Mouse (Mus musculus): Measurements from ENCODE around the gene Lamp2. TPM values are rescaled to one million over a fixed set of nuclear protein-coding genes. Genes with fewer than 3 reads are reported as not detected.
"Not testable (repeated sequence)": the region's sequence is repeated elsewhere in the genome, so short reads cannot be mapped to it uniquely, and the experiment has no call there.

Gene Lamp2
- 69.8 and 72.4 TPM in 2 replicates for polyA plus RNA-seq (2016; fragmentation: Nextera tagmentation; extraction: Ambion mirVana)

DNA sequence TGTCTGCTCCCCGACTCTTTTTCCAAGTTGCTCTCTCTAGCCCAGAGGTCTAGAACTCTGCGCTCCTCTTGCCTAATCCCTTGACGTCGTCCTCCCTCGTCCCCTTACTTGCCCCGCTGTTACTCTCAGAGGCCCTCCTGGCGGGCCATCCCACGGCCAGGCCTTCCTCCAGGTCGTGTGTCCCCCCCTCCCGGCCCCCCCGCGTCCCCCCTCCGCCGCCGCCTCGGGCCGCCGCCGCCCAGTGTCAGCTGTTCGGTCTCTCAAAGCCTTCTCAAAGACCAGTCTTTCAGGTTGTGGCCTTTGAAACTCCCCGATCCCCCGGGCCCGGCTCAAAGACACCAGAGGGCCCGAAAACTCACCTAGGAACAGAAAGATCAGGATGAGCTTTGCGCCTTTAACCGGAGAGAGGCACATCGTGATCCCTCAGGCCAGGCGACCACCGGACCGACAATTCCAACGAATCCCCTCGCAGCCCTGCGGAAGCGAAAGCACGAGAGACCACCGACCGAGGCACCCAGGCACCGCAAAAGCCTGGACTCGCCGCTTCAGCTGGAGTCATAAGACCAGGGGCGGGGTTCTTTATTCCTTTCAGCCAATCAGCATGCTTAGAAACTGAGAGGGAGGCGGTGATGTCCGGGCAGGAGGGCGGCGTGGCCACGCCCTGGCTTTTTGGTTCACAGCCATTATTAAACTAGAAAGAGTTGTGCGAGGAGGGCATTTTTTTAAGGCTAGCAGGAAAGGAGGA is at the start of gene Lamp2:
Lamp2 (minus strand) TSS at position 565 of the 745 bp plus-strand sequence.
- Histone ChIP-seq H3K27me3 (ENCODE audit: low read depth, poor library complexity, severe bottlenecking) (no peaks in the 10 kb centered on the region), H3K9me3 (replicated peaks) (no peaks in the 10 kb centered on the region), H3K36me3 (peaks cover 11% of the 10 kb centered on the region), H3K27ac (replicated peaks) (peak within 1 kb of the TSS; percentile 87), H3K4me3 (peak within 1 kb of the TSS; percentile 68), H3K4me1 (no peaks in the 10 kb centered on the region)
- 13% methylated on average over 47 of the region's 47 CpGs for WGBS
- DNase-seq (ENCODE audit: low spot score) = peak; percentile 79

DNA sequence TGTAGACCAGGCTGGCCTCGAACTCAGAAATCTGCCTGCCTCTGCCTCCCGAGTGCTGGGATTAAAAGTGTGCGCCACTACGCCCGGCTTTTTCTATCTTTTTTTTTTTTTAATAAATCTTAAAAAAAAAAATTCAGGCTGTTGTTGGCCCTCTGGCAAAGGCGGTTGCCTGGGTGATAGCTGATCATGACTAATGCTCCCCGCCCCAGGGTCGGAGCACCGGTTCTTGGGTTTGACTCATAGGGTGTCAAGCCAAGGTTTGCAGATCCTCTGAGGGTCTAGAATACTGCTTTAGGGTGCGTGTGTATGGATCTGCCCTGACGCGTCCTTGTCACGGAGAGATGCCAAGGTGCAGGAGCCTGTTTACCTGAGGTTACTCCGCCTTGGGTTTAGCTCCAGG is 48.6 kb upstream of the Lamp2 start:
- H3K27ac ChIP-seq (replicated peaks) = no peak overlapping the region
- DNase-seq (ENCODE audit: low spot score) = no peak
- H3K9me3 ChIP-seq (replicated peaks) = no peaks in the 10 kb centered on the region; the same call in 1 of the 2 replicates
- H3K27me3 ChIP-seq (ENCODE audit: low read depth, poor library complexity, severe bottlenecking) = no peaks in the 10 kb centered on the region
- H3K36me3 ChIP-seq = no peaks in the 10 kb centered on the region
- no peak overlapping the region for H3K4me3 ChIP-seq
- no peaks in the 10 kb centered on the region for H3K4me1 ChIP-seq
- 91% methylated on average over 14 of the region's 14 CpGs for WGBS

GRCm38 (mm10) chrX:38502182-38502581 is 45.9 kb upstream of the Lamp2 start:
- WGBS = 72% methylated on average over 5 of the region's 5 CpGs
- H3K36me3 ChIP-seq; H3K4me3 ChIP-seq; DNase-seq (ENCODE audit: low spot score); H3K4me1 ChIP-seq; H3K27ac ChIP-seq (replicated peaks); H3K9me3 ChIP-seq (replicated peaks); H3K27me3 ChIP-seq (ENCODE audit: low read depth, poor library complexity, severe bottlenecking): not testable (repeated sequence)

- not testable (repeated sequence) for H3K27ac ChIP-seq (replicated peaks); H3K36me3 ChIP-seq; DNase-seq (ENCODE audit: low spot score); H3K27me3 ChIP-seq (ENCODE audit: low read depth, poor library complexity, severe bottlenecking); H3K9me3 ChIP-seq (replicated peaks); H3K4me1 ChIP-seq
- 27% methylated on average over 20 of the region's 20 CpGs for WGBS
- peak overlapping the region; percentile 28; the same call in 1 of the 2 replicates for H3K4me3 ChIP-seq
These were observed 29.2 kb upstream of the Lamp2 start for GRCm38 (mm10) chrX:38485464-38485863.

DNA sequence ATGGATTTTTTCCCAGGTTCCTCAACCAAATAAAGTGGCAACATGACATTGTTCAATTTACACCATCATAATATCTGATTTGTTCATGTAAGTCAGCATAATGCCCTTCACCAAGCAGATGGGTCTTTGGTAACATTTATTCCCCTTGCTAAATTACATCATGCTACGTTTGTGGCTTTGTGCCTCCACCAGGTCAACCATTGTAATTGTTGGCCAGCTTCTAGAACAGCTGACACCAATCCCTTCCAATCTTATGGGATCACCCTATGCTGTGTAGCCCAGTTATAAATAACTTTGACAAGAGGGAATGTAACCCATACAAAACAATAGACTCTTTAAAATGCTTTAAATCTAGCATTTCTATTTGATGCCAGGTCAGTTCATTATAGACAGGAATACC is 22.3 kb upstream of the Lamp2 start:
- no peaks in the 10 kb centered on the region for H3K9me3 ChIP-seq (replicated peaks)
- H3K4me1 ChIP-seq = no peaks in the 10 kb centered on the region
- H3K36me3 ChIP-seq = no peaks in the 10 kb centered on the region
- no peaks in the 10 kb centered on the region for H3K27me3 ChIP-seq (ENCODE audit: low read depth, poor library complexity, severe bottlenecking)
- no peak overlapping the region for H3K4me3 ChIP-seq
- H3K27ac ChIP-seq (replicated peaks) = no peak overlapping the region
- WGBS = 69% methylated on average over 1 of the region's 1 CpGs
- DNase-seq (ENCODE audit: low spot score) = no peak

GRCm38 (mm10) chrX:38473537-38474299 is 17.5 kb upstream of the Lamp2 start:
- no peaks in the 10 kb centered on the region for H3K4me1 ChIP-seq
- H3K27me3 ChIP-seq (ENCODE audit: low read depth, poor library complexity, severe bottlenecking) = no peaks in the 10 kb centered on the region
- DNase-seq (ENCODE audit: low spot score) = peak; percentile 78
- 16% methylated on average over 32 of the region's 32 CpGs for WGBS
- H3K36me3 ChIP-seq = no peaks in the 10 kb centered on the region
- peak overlapping the region; percentile 55 for H3K4me3 ChIP-seq
- peak overlapping the region; percentile 87 for H3K27ac ChIP-seq (replicated peaks)
- H3K9me3 ChIP-seq (replicated peaks) = no peaks in the 10 kb centered on the region

- no peak for DNase-seq (ENCODE audit: low spot score)
- no peaks in the 10 kb centered on the region for H3K27me3 ChIP-seq (ENCODE audit: low read depth, poor library complexity, severe bottlenecking)
- peak overlapping the region; percentile 87; the same call in 1 of the 2 replicates for H3K27ac ChIP-seq (replicated peaks)
- no peaks in the 10 kb centered on the region for H3K4me1 ChIP-seq
- H3K36me3 ChIP-seq = no peaks in the 10 kb centered on the region
- WGBS = 17% methylated on average over 10 of the region's 10 CpGs
- H3K4me3 ChIP-seq = peak overlapping the region; percentile 55
- H3K9me3 ChIP-seq (replicated peaks) = no peaks in the 10 kb centered on the region
These were observed 16.9 kb upstream of the Lamp2 start for GRCm38 (mm10) chrX:38473164-38473536.

- no peaks in the 10 kb centered on the region for H3K27me3 ChIP-seq (ENCODE audit: low read depth, poor library complexity, severe bottlenecking)
- H3K4me1 ChIP-seq = no peaks in the 10 kb centered on the region
- H3K27ac ChIP-seq (replicated peaks) = no peak overlapping the region
- H3K9me3 ChIP-seq (replicated peaks) = no peaks in the 10 kb centered on the region
- no peak overlapping the region for H3K4me3 ChIP-seq
- DNase-seq (ENCODE audit: low spot score) = no peak
- no peaks in the 10 kb centered on the region for H3K36me3 ChIP-seq
These were observed 10.0 kb upstream of the Lamp2 start for GRCm38 (mm10) chrX:38466236-38466635.

- H3K27ac ChIP-seq (replicated peaks) = no peak overlapping the region
- H3K9me3 ChIP-seq (replicated peaks) = no peaks in the 10 kb centered on the region
- H3K4me1 ChIP-seq = no peaks in the 10 kb centered on the region
- DNase-seq (ENCODE audit: low spot score) = no peak
- H3K27me3 ChIP-seq (ENCODE audit: low read depth, poor library complexity, severe bottlenecking) = no peaks in the 10 kb centered on the region
- no peak overlapping the region for H3K4me3 ChIP-seq
- H3K36me3 ChIP-seq = no peaks in the 10 kb centered on the region
- WGBS = 94% methylated on average over 2 of the region's 2 CpGs
These were observed 6.9 kb upstream of the Lamp2 start for GRCm38 (mm10) chrX:38463160-38463559.

- Histone ChIP-seq H3K4me1 (no peaks in the 10 kb centered on the region), H3K4me3 (no peak overlapping the region), H3K36me3 (no peaks in the 10 kb centered on the region), H3K9me3 (replicated peaks) (no peaks in the 10 kb centered on the region), H3K27me3 (ENCODE audit: low read depth, poor library complexity, severe bottlenecking) (no peaks in the 10 kb centered on the region), H3K27ac (replicated peaks) (no peak overlapping the region)
- 88% methylated on average over 5 of the region's 5 CpGs for WGBS
- DNase-seq (ENCODE audit: low spot score) = no peak
These were observed 5.8 kb upstream of the Lamp2 start for GRCm38 (mm10) chrX:38462101-38462500.

DNA sequence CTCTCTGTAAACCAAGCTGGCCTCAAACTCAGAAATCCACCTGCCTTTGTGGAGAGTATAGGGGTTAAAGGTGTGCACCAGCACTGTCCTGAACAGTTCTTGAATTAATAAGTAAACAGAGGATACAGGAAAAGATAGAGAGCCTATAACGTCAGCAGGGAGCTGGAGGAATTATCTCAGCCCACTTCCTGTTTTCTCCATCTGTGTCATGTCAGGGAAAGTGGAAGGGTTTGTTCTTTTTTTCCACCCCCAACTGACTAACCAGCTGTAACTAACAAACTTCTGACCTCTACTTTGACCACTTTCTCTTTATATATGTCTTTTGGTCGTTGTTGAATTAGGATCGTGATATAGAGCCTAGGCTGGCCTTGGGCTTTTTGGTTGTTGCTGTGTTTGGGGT is 4.6 kb upstream of the Lamp2 start:
- WGBS = 81% methylated on average over 3 of the region's 3 CpGs
- no peak for DNase-seq (ENCODE audit: low spot score)
- H3K4me3 ChIP-seq = no peak overlapping the region

GRCm38 (mm10) chrX:38459076-38459475 is 2.8 kb upstream of the Lamp2 start:
- Histone ChIP-seq H3K27me3 (ENCODE audit: low read depth, poor library complexity, severe bottlenecking) (no peaks in the 10 kb centered on the region), H3K4me1 (no peaks in the 10 kb centered on the region), H3K36me3 (no peaks in the 10 kb centered on the region), H3K9me3 (replicated peaks) (no peaks in the 10 kb centered on the region), H3K4me3 (no peak overlapping the region), H3K27ac (replicated peaks) (no peak overlapping the region)
- no peak for DNase-seq (ENCODE audit: low spot score)
- WGBS = 82% methylated on average over 8 of the region's 8 CpGs

More for the DNA sequence above, 4.6 kb upstream of the Lamp2 start:
- Histone ChIP-seq H3K36me3 (no peaks in the 10 kb centered on the region), H3K4me1 (no peaks in the 10 kb centered on the region), H3K27ac (replicated peaks) (no peak overlapping the region), H3K27me3 (ENCODE audit: low read depth, poor library complexity, severe bottlenecking) (no peaks in the 10 kb centered on the region), H3K9me3 (replicated peaks) (no peaks in the 10 kb centered on the region)

GRCm38 (mm10) chrX:38456635-38457006 is 367 bp upstream of the Lamp2 start:
- Histone ChIP-seq H3K4me1 (no peaks in the 10 kb centered on the region), H3K36me3 (peaks cover 5% of the 10 kb centered on the region), H3K27ac (replicated peaks) (no peak overlapping the region), H3K4me3 (no peak overlapping the region), H3K27me3 (ENCODE audit: low read depth, poor library complexity, severe bottlenecking) (no peaks in the 10 kb centered on the region), H3K9me3 (replicated peaks) (no peaks in the 10 kb centered on the region)
- no peak for DNase-seq (ENCODE audit: low spot score)
- 47% methylated on average over 3 of the region's 3 CpGs for WGBS

All from midbrain, embryonic 10.5 days (tissue).